Mouse (Mus musculus) stomach, postnatal 0 days (tissue): ENCODE results near the gene Rabepk.
"Not testable (repeated sequence)": the region's sequence is repeated elsewhere in the genome, so short reads cannot be mapped to it uniquely, and the experiment has no call there.

ENCODE experiments used
- CTCF ChIP-seq: IDR thresholded peaks from 2 replicates; pipeline ENCODE4 v1.5.1; 2016; ENCODE audit warnings: antibody characterized with exemption, low read depth, mild to moderate bottlenecking, moderate library complexity
- EP300 ChIP-seq: optimal IDR thresholded peaks from 2 replicates; pipeline ENCODE3; 2016; ENCODE audit warnings: antibody characterized with exemption

DNA sequence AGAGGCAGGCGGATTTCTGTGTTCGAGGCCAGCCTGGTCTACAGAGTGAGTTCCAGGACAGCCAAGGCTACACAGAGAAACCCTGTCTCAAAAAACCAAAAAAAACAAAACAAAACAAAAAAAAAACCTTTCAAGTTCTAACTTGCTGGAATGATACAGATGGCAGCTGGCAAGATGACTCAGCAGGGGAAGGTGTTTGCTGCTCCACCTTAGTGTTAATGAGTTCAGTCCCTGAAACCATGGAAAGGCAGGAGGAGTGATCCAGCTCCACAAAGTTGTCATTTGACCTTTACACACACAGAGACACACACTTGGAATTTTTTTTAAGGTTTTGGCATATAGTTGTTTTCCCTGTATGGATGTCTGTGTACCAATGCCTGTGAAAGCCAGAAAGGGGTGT, 16.2 kb upstream of the Rabepk start:
- TF ChIP-seq CTCF, EP300: not testable (repeated sequence)
